Mouse (Mus musculus): ENCODE measurements around the gene Bdh2.

The Bdh2 gene

GRCm38 (mm10) chr3:135295559-135295958, 14.5 kb downstream of the Bdh2 start:
- DNase-seq (ENCODE audit: low read depth, low spot score) = no peak

GRCm38 (mm10) chr3:135298560-135298959, 17.5 kb downstream of the Bdh2 start:
- no peak for DNase-seq (ENCODE audit: low read depth, low spot score)

GRCm38 (mm10) chr3:135300081-135300480, 19.1 kb downstream of the Bdh2 start:
- DNase-seq (ENCODE audit: low read depth, low spot score) = no peak

GRCm38 (mm10) chr3:135304060-135304459, 23.0 kb downstream of the Bdh2 start:
- no peak for DNase-seq (ENCODE audit: low read depth, low spot score)

- DNase-seq (ENCODE audit: low read depth, low spot score) = no peak
These were observed 23.5 kb downstream of the Bdh2 start for GRCm38 (mm10) chr3:135304566-135304965.

- DNase-seq (ENCODE audit: low read depth, low spot score) = no peak
These were observed 26.6 kb downstream of the Bdh2 start, which contains the start of gene Slc9b2 for GRCm38 (mm10) chr3:135307411-135308259. Gene Slc9b2 (plus strand): TSS chr3:135307700.

GRCm38 (mm10) chr3:135312916-135313491, 32.0 kb downstream of the Bdh2 start:
- DNase-seq (ENCODE audit: low read depth, low spot score) = no peak

- DNase-seq (ENCODE audit: low read depth, low spot score) = no peak
These were observed 32.7 kb downstream of the Bdh2 start for GRCm38 (mm10) chr3:135313727-135314126.

GRCm38 (mm10) chr3:135314811-135315210, 33.8 kb downstream of the Bdh2 start:
- DNase-seq (ENCODE audit: low read depth, low spot score) = no peak

- no peak for DNase-seq (ENCODE audit: low read depth, low spot score)
These were observed 34.9 kb downstream of the Bdh2 start for GRCm38 (mm10) chr3:135315720-135316425.

GRCm38 (mm10) chr3:135318331-135318730, 37.3 kb downstream of the Bdh2 start:
- DNase-seq (ENCODE audit: low read depth, low spot score) = no peak

GRCm38 (mm10) chr3:135324354-135324753, 43.3 kb downstream of the Bdh2 start:
- DNase-seq (ENCODE audit: low read depth, low spot score) = no peak

- no peak for DNase-seq (ENCODE audit: low read depth, low spot score)
These were observed 46.2 kb downstream of the Bdh2 start for GRCm38 (mm10) chr3:135327176-135327575.

GRCm38 (mm10) chr3:135327601-135328000, 46.6 kb downstream of the Bdh2 start:
- DNase-seq (ENCODE audit: low read depth, low spot score) = no peak

- no peak for DNase-seq (ENCODE audit: low read depth, low spot score)
These were observed 47.5 kb downstream of the Bdh2 start for GRCm38 (mm10) chr3:135328560-135328959.

GRCm38 (mm10) chr3:135332691-135333090, 51.7 kb downstream of the Bdh2 start:
- DNase-seq (ENCODE audit: low read depth, low spot score) = no peak

GRCm38 (mm10) chr3:135333763-135334162, 52.7 kb downstream of the Bdh2 start:
- no peak for DNase-seq (ENCODE audit: low read depth, low spot score)

- DNase-seq (ENCODE audit: low read depth, low spot score) = no peak
These were observed 66.8 kb downstream of the Bdh2 start, which contains the start of gene Slc9b1 for GRCm38 (mm10) chr3:135347739-135348264. Gene Slc9b1 (plus strand): TSS chr3:135348029.

GRCm38 (mm10) chr3:135349022-135349421, 68.0 kb downstream of the Bdh2 start:
- DNase-seq (ENCODE audit: low read depth, low spot score) = no peak

- DNase-seq (ENCODE audit: low read depth, low spot score) = no peak
These were observed 70.8 kb downstream of the Bdh2 start for GRCm38 (mm10) chr3:135351857-135352256.

Data from telencephalon, adult 2 months (tissue).